Mouse (Mus musculus) spleen, adult 2 months (tissue): ENCODE data around the gene Krt71.

Experiments
- CTCF ChIP-seq: fragments of 200-500 bp; IDR thresholded peaks from 2 replicates; pipeline ENCODE4 v1.5.1; 2011; ENCODE audit warnings: mild to moderate bottlenecking, inconsistent platforms; ENCODE audit not compliant: insufficient read depth, insufficient read length, insufficient replicate concordance; ENCODE audit errors: extremely low read depth
- POLR2A ChIP-seq: fragments of 200-500 bp; IDR thresholded peaks from 2 replicates; pipeline ENCODE4 v1.6.1; 2011; ENCODE audit warnings: low read depth, low read length, inconsistent platforms

DNA sequence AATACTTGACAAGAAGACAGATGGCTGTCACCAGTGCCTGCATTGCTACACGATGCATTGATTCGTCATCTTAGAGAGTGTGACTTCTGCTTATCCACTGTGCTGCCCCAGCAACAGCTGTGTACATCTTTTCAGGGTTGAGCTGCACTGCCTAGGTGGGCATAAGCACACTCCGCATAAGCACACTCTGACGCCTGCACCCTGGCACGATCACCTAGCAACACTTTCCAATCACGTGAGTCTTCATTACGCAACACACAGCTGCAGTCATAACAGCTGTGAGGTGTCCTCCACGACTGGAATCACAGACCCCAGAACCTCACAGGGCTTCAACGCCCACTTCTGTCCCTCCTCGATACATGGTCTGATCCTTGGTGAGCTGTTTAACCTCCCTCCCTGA is 30.5 kb upstream of the Krt71 start:
- TF ChIP-seq CTCF (no peak), POLR2A (no peak)
